Mouse (Mus musculus) kidney, adult 9 months (tissue): ENCODE measurements around the gene Tmtc1.

Experiments used
- DNase-seq: peaks from one replicate; pipeline ENCODE4 v3.0.0; 2022

Tmtc1 gene

DNA sequence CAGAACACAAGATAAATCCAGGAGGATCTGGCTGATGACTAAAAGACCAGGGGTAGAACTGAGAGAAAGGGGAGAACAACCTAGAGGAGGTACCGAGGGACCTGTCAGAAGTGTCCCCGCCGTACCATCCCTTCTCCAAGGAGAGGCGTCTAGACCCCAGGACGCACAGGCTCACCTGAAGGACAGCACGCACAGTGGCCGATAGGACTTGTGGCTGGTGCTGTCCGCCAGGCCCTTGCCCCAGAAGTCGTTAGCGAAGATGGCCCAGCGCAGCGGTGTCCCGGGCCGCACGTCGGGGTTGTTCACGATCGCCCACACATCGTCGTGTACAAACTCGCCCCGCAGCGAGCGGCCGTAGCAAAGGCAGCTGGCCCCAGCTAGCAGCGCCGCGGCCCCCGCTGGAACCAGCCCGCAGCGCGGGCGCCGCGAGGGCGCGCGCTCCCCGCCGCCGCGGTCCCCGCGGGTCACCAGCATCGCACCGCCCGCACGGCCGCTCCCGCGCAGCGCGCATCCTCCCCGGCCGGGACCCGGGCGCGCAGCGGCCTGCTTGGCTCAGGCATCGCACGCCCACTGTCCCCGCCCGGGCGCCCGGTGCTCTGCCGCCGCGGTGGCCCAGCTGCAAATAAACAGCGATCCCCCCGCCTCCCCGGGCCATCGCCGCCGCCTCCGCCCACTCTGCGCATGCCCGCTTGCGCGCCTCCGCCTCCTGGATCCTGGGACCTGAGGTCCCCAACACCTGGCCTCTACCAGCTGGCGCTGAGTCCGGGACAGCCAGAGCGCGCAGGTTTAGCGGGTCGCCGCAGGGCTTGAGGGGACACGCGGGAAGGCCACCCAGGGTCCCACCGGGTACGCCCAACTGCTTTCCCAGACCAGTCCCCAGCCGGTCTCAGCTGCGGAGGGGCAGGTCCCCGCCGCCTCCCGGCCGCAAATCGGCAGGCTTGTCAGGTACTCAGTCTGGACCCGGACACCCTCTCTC lies at the start of gene Tmtc1:
Gene Tmtc1 (minus strand): TSS at position 664 of the 976 bp plus-strand sequence.
- peak; percentile 68 for DNase-seq

GRCm38 (mm10) chr6:148491849-148492248 lies 47.7 kb upstream of the Tmtc1 start:
- DNase-seq, result no peak

GRCm38 (mm10) chr6:148486756-148487155 lies 42.6 kb upstream of the Tmtc1 start:
- no peak for DNase-seq

- no peak for DNase-seq
These were observed 37.7 kb upstream of the Tmtc1 start for GRCm38 (mm10) chr6:148481894-148482293.

DNA sequence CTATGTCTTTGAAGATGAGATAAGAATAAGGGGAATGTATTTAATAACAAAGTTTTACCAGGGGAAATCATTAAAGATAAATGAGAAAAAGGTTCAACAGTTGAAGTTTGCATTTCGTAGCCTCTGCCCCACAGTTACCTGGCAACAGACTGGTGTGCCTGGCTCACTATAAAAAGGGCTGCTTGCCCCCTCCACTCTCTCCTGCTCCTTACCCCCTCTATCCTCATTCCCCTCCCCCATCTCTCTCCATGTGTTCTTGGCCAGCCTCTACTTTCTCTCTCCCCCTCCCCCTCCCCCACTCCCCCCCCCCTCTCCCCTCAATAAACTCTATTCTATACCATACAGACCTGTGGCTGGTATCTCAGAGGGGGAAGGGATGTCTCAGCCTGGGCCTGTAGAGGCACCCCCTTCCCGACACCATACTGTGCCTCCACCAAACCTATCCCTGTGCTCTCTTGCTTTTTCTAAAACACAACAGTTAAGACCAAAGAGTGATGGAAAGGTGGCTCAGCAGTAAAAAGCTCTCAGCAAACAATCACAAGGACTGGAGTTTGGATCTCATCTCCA lies 35.6 kb upstream of the Tmtc1 start:
- DNase-seq, result no peak

DNA sequence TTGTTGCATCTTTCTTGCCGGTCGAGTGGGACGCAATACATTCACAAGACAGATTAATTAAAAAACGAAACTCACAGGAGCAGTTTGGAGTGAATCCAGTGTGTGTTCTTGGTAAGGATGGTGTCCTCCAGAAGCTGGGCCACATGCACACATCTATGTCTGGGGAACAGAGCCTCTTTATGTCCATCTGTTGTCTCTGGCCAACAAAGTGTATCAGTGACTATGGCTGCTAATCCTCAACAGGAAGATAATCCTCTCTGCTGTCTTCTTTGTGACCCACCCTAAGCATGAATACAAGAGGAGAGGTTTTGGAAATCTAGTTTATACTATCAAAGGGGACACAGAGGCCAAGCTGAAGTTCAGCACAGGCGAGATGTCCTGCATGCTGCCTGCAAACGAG lies 34.2 kb upstream of the Tmtc1 start:
- no peak for DNase-seq

DNA sequence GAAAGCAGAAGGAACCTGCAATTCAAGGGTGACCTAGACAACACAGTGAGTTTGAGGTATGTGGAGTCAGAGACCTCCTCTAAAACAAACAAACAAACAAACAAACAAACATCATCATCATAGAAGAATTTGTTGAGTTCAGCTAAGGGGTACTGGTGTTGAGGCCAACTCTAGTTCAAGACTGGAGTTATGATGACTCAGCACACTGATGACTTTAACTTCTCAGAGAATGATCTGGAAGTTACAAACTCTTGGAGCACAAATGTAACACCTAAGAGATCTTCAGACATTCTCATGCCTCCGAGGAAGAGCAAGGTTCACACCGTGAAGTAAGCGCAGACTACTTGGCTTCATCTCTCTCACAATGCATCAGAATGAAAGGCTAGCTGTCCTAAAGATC lies 28.1 kb upstream of the Tmtc1 start:
- DNase-seq, result no peak

DNA sequence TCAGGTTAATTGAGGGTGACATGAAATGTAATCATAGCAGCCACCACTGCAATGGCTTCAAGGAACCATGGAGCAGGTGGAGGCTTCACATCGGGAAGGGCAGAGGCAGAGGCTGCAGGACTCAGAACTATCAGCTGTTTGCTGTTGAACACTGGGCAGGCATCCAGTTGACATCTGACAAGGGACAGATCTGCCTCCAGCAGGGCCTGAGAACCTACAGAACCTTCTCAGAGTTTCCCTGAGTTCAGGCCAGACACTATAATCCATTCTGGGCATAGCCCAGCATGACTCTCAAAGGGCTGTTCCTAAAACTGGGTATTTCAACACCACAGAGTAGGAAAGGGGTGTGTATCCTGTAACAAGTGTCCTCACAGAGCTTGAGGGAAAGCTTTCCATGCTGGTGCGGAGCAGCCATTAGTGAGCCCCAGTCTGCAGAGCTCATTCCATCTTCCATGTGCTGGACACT lies 23.8 kb upstream of the Tmtc1 start:
- no peak for DNase-seq

DNA sequence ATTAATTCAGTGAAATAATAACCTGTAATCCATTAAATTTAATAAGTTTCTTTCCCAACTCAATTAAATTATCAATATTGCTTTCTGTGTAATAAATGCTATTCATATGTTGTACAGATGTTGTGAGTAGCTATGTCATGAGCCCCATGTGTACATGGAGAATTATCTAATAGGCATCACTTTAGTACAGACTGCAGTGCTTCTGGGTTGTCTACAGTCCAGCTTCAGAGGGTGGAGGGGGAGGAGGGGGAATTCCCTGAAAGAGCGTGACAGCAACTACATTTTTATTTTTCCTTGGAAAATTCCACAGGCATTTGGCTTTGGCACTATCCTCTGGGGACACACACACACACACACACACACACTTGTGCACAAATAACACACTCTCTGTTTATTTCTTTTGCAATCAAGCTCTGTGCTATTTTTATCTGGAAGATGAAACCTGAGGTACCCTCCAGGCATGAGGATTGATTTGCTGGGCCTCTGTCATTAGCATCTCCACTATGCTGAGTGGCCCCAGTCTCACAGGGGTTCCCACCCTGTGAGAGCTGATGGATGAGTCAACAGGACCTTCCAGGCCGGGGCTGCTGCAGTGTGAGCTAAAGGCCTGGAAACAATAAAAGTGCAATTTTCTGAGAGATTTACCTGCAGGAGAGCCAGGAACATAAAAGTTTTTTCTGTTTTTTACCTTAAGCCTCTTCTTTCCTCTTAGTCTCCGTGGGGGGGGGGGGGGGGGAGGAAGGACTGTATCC lies 23.2 kb upstream of the Tmtc1 start:
- DNase-seq, result peak; percentile 10

- no peak for DNase-seq
These were observed 15.4 kb upstream of the Tmtc1 start for GRCm38 (mm10) chr6:148459636-148460035.

- no peak for DNase-seq
These were observed 11.3 kb upstream of the Tmtc1 start for GRCm38 (mm10) chr6:148455470-148455869.

DNA sequence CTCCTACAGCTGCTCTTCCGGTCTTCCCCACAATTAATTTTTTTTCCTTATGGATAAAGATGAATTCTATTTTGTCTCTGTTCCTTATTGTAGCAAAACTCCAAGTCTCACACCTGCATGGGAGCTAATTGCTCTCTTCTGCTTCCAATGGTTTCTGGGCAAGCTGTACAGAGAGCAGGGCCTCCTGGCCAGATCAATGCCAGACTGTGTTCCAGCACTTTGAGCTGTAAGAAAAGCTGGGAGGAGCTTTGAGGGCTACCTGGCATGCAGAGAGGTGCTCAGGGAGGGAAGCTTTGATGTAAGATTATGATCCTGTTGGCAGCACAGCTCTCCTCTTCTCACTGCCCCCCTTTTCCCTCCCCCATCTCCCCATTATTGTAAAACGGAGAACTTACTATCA lies 10.6 kb upstream of the Tmtc1 start:
- no peak for DNase-seq

- no peak for DNase-seq
These were observed 4.0 kb upstream of the Tmtc1 start for GRCm38 (mm10) chr6:148448151-148448550.

DNA sequence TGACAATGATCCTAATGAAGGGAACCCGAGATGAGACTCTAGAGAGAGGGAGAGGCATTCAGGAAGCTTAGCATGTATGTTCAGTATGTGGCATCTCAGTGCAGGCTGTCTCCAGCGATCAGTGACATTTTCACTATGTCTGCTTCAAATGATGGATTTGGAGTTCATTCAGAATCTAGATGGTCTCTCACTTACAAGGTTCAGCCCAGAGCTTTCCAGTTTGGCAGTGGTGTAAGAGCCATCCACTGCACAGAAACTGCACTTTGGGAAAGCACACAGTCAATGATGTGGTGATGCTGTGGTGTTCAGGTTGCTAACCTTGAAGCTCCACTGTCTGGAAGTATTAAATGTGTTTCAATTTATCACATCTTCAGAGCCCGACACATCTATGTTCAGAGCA lies 1.9 kb upstream of the Tmtc1 start:
- no peak for DNase-seq

GRCm38 (mm10) chr6:148444796-148445195 lies 607 bp upstream of the Tmtc1 start:
- peak; percentile 11 for DNase-seq

- DNase-seq, result no peak
These were observed 881 bp downstream of the Tmtc1 start for GRCm38 (mm10) chr6:148443291-148443725.

DNA sequence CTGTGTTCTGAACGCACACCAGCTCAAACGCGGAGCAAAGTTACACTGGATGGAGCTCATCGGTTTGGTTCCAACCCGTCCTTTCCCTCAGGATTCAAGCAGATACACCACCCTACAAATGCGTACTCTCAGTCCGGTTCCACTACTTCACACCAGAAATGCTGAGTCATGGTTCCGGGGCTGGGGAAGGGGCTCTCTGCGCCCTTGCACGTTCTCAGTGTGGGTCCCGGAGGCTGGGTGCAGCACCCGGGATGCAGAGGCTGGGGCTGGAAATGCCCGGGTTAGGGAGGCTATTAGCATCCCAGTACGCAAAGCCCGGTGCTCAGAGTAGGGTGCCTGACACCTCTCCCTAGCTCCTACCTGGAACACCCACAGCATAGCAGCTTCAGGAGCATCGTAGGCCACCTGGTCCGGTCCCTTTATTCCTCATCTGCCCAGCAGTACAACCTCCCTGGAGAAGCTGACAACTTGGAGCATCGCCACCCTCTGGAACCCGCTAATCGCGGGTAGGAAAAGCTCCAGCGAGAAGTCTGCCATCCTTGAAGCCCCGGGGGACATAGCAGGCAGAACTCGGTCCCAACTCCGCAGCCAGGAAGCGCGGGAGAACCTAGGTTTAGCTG lies 1.4 kb downstream of the Tmtc1 start:
- DNase-seq, result peak; percentile 9

DNA sequence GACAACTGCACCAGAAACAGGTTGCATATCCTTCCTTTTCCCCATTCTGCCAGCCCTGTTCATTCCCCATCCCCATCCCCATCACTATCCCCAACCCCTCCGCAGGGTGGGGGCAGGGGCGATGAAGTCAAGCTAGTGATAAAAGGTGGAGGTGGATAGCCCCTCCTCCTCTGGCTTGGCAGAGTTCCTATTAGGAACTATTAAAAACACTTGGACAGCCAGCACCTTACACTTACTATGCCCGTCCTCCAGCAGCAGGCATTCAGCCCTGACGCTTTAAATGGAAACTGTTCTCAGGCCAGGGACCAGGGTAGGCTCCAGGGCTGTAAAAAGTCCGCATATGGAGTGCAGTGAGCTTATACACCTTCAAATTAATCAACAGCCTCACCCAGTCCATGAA lies 2.3 kb downstream of the Tmtc1 start:
- DNase-seq, result peak; percentile 30

DNA sequence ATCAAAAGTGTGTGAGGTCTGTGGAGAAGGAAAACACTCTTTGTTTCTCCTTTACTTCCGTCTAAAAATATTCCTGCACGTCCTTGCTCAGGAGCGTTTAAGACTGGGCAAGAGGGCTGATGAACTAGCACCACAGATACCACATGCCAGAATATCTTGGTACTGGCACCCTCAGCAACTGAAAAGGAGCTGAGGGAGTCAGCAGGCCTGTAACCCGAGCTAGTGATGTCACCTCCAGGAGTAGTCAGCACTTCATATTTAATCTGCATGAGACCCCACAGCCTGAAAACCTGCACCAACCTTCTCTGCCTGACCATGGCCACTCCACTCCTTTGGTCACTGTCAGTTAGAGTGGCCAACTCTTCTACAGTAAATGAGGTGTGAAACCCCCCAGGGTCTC lies 5.1 kb downstream of the Tmtc1 start:
- no peak for DNase-seq

DNA sequence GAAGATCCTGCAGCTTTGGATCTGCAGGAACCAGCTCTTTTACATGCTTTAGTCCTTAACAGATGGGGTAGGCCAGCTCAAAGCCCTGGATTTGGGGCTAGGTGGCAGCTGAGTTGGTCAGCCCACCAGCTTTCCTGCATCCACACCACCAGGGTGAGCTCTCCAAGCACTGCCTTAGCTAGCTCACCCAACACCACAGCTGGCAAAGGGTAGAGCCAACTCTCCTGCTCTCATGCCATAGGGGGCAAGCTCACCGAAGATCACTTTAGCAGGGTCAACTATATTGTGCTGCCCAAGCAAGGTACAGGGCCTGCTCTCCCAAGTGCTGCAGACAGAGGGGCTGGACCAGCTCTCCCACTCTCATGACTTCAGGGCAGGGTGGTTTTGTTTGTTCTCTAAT lies 6.6 kb downstream of the Tmtc1 start:
- no peak for DNase-seq

GRCm38 (mm10) chr6:148436441-148437001 lies 7.7 kb downstream of the Tmtc1 start:
- no peak for DNase-seq

DNA sequence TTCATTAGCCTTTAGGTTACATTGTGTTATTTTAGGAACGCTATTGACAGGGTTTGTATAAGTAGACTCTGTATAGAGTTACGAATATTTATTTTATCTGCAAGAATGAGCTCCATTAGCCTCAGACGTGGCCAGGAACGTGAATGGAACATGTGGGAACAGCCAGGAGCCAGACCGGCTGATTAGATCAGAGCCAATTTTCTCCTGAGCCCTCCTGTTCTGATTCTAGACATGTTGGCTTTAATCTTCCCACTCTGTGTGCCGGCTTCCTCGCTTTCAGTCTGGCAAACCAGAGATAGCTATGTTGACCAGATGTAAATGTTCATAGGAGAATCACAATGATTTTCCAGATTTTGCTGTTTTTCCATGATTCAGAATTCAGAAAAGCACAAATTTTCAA lies 22.6 kb downstream of the Tmtc1 start:
- DNase-seq, result no peak

- no peak for DNase-seq
These were observed 23.8 kb downstream of the Tmtc1 start for GRCm38 (mm10) chr6:148420387-148420786.
